Comparison of ENCODE assay signal across 16 mouse cellular contexts in genomic region chr19:55870825-55871224, GRCm38 (mm10).
DNase-seq lines count a peak whose midpoint lies in the region; ATAC-seq and TF ChIP-seq lines count a peak whose summit lies in the region.
"Had no signal": no experiment of that assay in that cellular context is flagged by ENCODE, and none has a peak within 500 bp of the region (broad histone marks: within the 10 kb centered on the region; RNA-seq: fewer than 3 reads in every experiment).

No protein-coding gene starts in this region.

- DNase-seq in adrenal gland, postnatal 14 days: peak; percentile 30
- DNase-seq in adrenal gland, adult 2 months: no peak
- peak; percentile 52 for DNase-seq in urinary bladder, postnatal 14 days (ENCODE audit: low spot score)
- no peak for DNase-seq in urinary bladder, adult 2 months (ENCODE audit: low spot score)
- peak; percentile 52 for DNase-seq in kidney, postnatal 0 days (ENCODE audit: low spot score)
- no peak for DNase-seq in stomach, postnatal 0 days (ENCODE audit: low spot score)
- DNase-seq in layer of hippocampus, adult 11-12 months (ENCODE audit: low spot score): no peak
- DNase-seq in layer of hippocampus, postnatal 14 days (ENCODE audit: low spot score in 2 of 2): no peak
- DNase-seq: adrenal gland, adult 8-10 months; cerebellum, adult 9-11 months; liver, embryonic 13.5 days; lung, postnatal 10 days; right cerebral cortex, postnatal 25 days had no signal

- H3K4me3 ChIP-seq in kidney, postnatal 0 days (replicated peaks; ENCODE audit: low read depth, low read length): no peak overlapping the region
- H3K4me3 ChIP-seq in stomach, postnatal 0 days (ENCODE audit: low read depth, low read length): no peak overlapping the region
- H3K4me3 ChIP-seq: forebrain, embryonic 12.5 days; liver, embryonic 13.5 days; midbrain, embryonic 13.5 days had no signal

- ATAC-seq in kidney, postnatal 0 days (replicated peaks; ENCODE audit: low FRiP score, low read depth): 0 out of 2 replicates have a peak, but pooled peaks have one; percentile 25
- no peak for ATAC-seq in stomach, postnatal 0 days (ENCODE audit: low FRiP score, low TSS enrichment)
- ATAC-seq: hindbrain, postnatal 0 days; midbrain, embryonic 13.5 days had no signal

- TF ChIP-seq CTCF in kidney, postnatal 0 days (IDR thresholded peaks at IDR 0.05; ENCODE audit: low read depth): no peak
- no peak for TF ChIP-seq CTCF in stomach, postnatal 0 days (IDR thresholded peaks at IDR 0.05; ENCODE audit: low read depth)

- no peaks in the 10 kb centered on the region for H3K27me3 ChIP-seq in kidney, postnatal 0 days (ENCODE audit: insufficient read depth, low read length)
- H3K27me3 ChIP-seq in stomach, postnatal 0 days (ENCODE audit: control insufficient read depth, insufficient read depth, low read length): no peaks in the 10 kb centered on the region
- H3K27me3 ChIP-seq: liver, embryonic 13.5 days; midbrain, embryonic 13.5 days had no signal

- 37% methylated on average over 12 of the region's 12 CpGs for WGBS in kidney, postnatal 0 days
- WGBS in stomach, postnatal 0 days: 33% methylated on average over 12 of the region's 12 CpGs

- 0 out of 2 replicates have a peak, but pooled peaks cover 9% of the 10 kb centered on the region for H3K4me1 ChIP-seq in kidney, postnatal 0 days (replicated peaks; ENCODE audit: insufficient read depth, low read length)
- peaks cover 5% of the 10 kb centered on the region for H3K4me1 ChIP-seq in stomach, postnatal 0 days (replicated peaks; ENCODE audit: control insufficient read depth, insufficient read depth)

- no peak for TF ChIP-seq EP300 in stomach, postnatal 0 days (optimal IDR thresholded peaks at IDR 0.05)

- no peak overlapping the region for H3K27ac ChIP-seq in kidney, postnatal 0 days
- H3K27ac ChIP-seq in stomach, postnatal 0 days (replicated peaks): 0 out of 2 replicates have a peak overlapping the region, but pooled peaks have one; percentile 40
- H3K27ac ChIP-seq: forebrain, embryonic 12.5 days; hindbrain, postnatal 0 days; liver, embryonic 13.5 days; midbrain, embryonic 13.5 days had no signal

- no peak overlapping the region for H3K9ac ChIP-seq in kidney, postnatal 0 days (ENCODE audit: low read depth, low read length)
- no peak overlapping the region for H3K9ac ChIP-seq in stomach, postnatal 0 days (ENCODE audit: low read length)
- H3K9ac ChIP-seq: forebrain, embryonic 12.5 days; midbrain, embryonic 13.5 days had no signal

- H3K4me2 ChIP-seq in kidney, postnatal 0 days (ENCODE audit: low read length): no peak overlapping the region
- no peak overlapping the region for H3K4me2 ChIP-seq in stomach, postnatal 0 days (replicated peaks; ENCODE audit: low read depth)
- H3K4me2 ChIP-seq: forebrain, embryonic 12.5 days; liver, embryonic 13.5 days; midbrain, embryonic 13.5 days had no signal

- no peaks in the 10 kb centered on the region for H3K9me3 ChIP-seq in kidney, postnatal 0 days (replicated peaks; ENCODE audit: low read length)
- no peaks in the 10 kb centered on the region for H3K9me3 ChIP-seq in stomach, postnatal 0 days (ENCODE audit: control insufficient read depth, low read length)
- H3K9me3 ChIP-seq: forebrain, embryonic 12.5 days; liver, embryonic 13.5 days; midbrain, embryonic 13.5 days had no signal

- 0 out of 2 replicates have a peak, but pooled peaks cover 2% of the 10 kb centered on the region for H3K36me3 ChIP-seq in kidney, postnatal 0 days (ENCODE audit: insufficient read depth, low read length)
- H3K36me3 ChIP-seq in stomach, postnatal 0 days (ENCODE audit: control insufficient read depth, insufficient read depth, low read length): no peaks in the 10 kb centered on the region
- H3K36me3 ChIP-seq: liver, embryonic 13.5 days; midbrain, embryonic 13.5 days had no signal

Comparison
In these comparisons a context has a peak if more than half of its experiments do, and no peak if none do; other contexts are left out.
1. DNase-seq: peak in adrenal gland, postnatal 14 days (single experiment), urinary bladder, postnatal 14 days (single experiment) and kidney, postnatal 0 days (single experiment); none in adrenal gland, adult 2 months (single experiment), urinary bladder, adult 2 months (single experiment), stomach, postnatal 0 days (single experiment), layer of hippocampus, adult 11-12 months (single experiment) and layer of hippocampus, postnatal 14 days (0 of 2).